Mouse (Mus musculus) B cell, adult 67 days (primary cell): ENCODE measurements around the gene Cers6. TPM values are rescaled to one million over a fixed set of nuclear protein-coding genes. Genes with fewer than 3 reads are reported as not detected.

Experiments used
- total RNA-seq, 2 experiments: library from RNA; stranded (reverse); gene quantifications; 4 replicates each; pipeline ENCODE4 v1.2.4; 2023

The Cers6 gene
- 10 to 100 TPM; 13.2 to 15.2 TPM for total RNA-seq

DNA sequence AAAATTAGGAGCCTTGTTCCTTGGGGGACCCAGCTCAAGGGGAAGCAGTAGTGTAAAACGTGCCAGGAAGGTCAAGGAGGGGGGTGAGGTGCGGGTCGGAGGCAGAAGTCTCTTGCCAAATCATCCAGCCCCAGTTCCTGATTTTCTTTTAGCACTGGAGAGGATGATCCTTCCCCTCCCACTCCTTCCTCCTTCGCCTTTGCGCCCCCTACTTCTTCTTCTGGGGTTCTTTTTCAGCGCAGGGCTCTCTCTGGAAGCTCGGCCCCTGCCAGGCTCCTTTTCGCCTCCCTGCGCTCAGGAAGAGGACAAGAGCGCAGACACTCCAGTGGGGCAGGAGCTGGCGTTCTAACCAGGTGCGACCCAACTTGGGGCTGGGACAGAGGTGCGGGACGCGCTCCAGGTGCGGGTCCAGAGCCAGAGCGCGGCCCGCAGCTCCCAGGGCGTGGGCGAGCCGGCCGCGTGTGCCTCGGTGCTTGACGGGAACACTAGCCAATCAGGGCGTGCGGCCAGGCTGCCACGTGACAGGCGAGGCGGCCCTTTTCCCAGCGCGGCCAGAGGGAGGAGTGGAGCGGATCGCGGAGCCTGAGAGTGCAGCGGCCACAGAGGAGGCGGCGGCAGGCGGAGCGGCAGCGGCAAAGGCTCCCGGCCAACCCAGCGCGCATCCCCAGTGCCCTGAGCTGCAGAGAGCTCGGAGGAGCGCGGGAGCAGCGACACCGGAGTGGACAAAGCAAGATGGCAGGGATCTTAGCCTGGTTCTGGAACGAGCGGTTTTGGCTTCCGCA, at the start of gene Cers6:
TSS of gene Cers6 (plus strand) at position 538 of the 782 bp plus-strand sequence.

DNA sequence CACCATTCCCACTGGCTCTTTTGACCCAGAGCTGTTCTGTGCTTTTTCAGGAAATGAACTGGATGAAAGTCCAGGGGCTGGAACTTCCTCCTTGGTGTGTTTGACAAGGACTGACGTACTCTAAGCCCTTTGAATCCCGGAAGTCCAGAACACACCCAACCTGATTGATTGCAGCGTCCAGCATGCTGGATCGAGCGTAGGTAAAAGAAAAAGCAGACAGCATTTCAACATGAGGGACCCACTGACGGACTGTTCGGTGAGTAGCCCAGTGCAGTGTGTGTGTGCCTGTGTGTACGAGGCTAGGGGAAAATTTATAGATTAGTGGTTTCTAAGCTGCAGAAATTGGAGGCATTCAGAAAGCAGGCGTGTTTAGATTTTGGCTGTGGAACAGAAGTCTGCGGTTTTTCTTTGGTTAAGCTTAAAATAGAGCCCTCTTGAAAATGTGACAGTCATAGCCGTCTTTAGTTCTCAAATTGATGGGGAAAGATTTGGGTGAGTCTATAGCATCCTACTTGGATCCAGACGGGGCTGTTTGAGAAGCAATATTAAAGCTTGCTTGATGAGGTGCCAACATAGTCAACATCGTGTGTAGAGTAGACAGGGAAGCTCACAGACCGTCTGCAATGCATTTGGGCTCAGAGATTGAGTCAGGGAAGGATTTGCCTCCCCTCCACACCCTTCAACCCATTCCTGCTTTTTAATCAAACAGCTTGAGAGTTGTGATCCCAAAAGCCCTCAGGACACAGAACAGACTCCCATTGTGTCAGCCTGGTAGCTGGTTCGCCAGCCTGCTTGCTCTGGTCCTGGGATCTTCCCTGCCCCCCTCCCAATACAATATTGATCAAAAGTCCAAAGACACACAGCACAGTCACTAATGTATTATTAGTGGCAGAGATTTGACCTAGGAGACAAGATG, 274.7 kb downstream of the Cers6 start, which contains the start of gene Nostrin:
TSS of gene Nostrin (plus strand) at position 140 of the 916 bp plus-strand sequence.

Other genes starting within 250 kb of the Cers6 start
- not detected for gene 4932414N04Rik, start 205.0 kb upstream of the Cers6 start, total RNA-seq